Mouse (Mus musculus) bone marrow macrophage, adult 2 months (primary cell): ENCODE measurements around the gene B430305J03Rik. TPM values are rescaled to one million over a fixed set of nuclear protein-coding genes. Genes with fewer than 3 reads are reported as not detected.

Experiments used
- H3K27ac ChIP-seq: 2 replicates; pipeline ENCODE4 v1.5.1; 2012; ENCODE audit warnings: low read depth, low read length; ENCODE audit not compliant: insufficient read depth
- H3K4me1 ChIP-seq: 2 replicates; pipeline ENCODE4 v1.6.1; 2012; ENCODE audit warnings: low read length; ENCODE audit not compliant: control insufficient read depth, insufficient read depth
- H3K4me3 ChIP-seq: 2 replicates; pipeline ENCODE4 v1.5.1; 2012; ENCODE audit warnings: mild to moderate bottlenecking, low read length, moderate library complexity; ENCODE audit not compliant: insufficient read depth
- CTCF ChIP-seq: IDR thresholded peaks from 2 replicates; pipeline ENCODE4 v1.5.1; 2012; ENCODE audit warnings: low read depth, mild to moderate bottlenecking, low read length, moderate library complexity
- POLR2A ChIP-seq: IDR thresholded peaks from 2 replicates; pipeline ENCODE4 v1.6.1; 2012; ENCODE audit warnings: mild to moderate bottlenecking, low read depth, low read length, borderline replicate concordance
- polyA plus RNA-seq: library from polyadenylated mRNA; stranded (reverse); fragments of >200 nt; gene quantifications from 2 replicates; pipeline ENCODE4 v1.2.4, GENCODE M21; 2012; ENCODE audit not compliant: missing spikeins, insufficient read depth, insufficient read length

Gene B430305J03Rik
- polyA plus RNA-seq, 1 experiment = 2.7 TPM

DNA sequence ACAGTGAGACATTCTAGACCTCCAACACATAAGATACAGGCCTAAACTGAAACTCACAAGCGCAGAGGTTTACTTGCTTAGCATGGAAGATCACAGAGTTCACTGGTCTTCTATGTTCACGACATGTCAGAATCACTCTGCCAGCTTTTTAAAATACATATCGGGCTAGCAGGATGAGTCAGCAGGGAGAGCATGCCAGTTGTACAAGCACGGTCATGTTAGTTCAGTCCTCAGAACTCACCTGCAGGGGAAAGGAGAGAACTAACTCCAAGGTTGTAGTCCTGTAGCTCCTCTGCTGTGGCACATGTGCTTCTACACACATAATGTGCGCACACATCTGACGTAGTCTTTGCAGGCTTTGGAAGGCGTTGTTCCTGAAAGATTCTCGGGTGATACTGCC is 10.2 kb upstream of the B430305J03Rik start:
- Histone ChIP-seq H3K4me1 (peaks cover 3% of the 10 kb centered on the region; the same call in 1 of the 2 replicates), H3K4me3 (no peak overlapping the region), H3K27ac (no peak overlapping the region)
- TF ChIP-seq CTCF (no peak), POLR2A (no peak)

GRCm38 (mm10) chr3:61368446-61368845 is 2.7 kb upstream of the B430305J03Rik start:
- Histone ChIP-seq H3K4me1 (peaks cover 18% of the 10 kb centered on the region), H3K4me3 (peak overlapping the region; percentile 4; the same call in 1 of the 2 replicates), H3K27ac (peak overlapping the region; percentile 34)
- TF ChIP-seq CTCF (no peak), POLR2A (no peak)

GRCm38 (mm10) chr3:61364978-61365778 is 573 bp downstream of the B430305J03Rik start:
- TF ChIP-seq POLR2A (no peak), CTCF (no peak)
- Histone ChIP-seq H3K4me1 (peaks cover 21% of the 10 kb centered on the region), H3K4me3 (peak overlapping the region; percentile 98), H3K27ac (peak overlapping the region; percentile 93)

DNA sequence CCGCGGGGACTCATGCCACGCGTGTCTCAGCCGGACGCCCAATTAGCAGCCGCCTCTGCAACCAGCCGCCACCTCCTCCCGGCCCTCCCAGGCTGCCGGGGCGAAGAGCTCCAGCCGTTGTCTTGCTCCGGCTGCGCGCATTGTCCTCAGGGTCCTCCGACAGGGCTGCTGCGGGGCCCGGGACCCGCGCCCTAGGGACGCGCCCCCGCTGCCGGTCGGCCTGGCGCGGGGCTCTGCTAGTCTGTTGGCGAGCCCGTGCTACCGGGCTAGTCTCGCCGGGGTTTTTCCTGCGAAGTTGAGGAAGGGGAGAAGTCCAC is 1.1 kb downstream of the B430305J03Rik start:
- Histone ChIP-seq H3K4me1 (peaks cover 19% of the 10 kb centered on the region), H3K27ac (peak overlapping the region; percentile 93), H3K4me3 (peak overlapping the region; percentile 98)
- TF ChIP-seq POLR2A (peak; percentile 64; the same call in 1 of the 2 replicates), CTCF (no peak)

- Histone ChIP-seq H3K27ac (peak overlapping the region; percentile 93), H3K4me1 (peaks cover 19% of the 10 kb centered on the region), H3K4me3 (peak overlapping the region; percentile 98)
- TF ChIP-seq CTCF (no peak), POLR2A (no peak; the same call in 1 of the 2 replicates)
Measured at GRCm38 (mm10) chr3:61363989-61364660, 1.6 kb downstream of the B430305J03Rik start.

DNA sequence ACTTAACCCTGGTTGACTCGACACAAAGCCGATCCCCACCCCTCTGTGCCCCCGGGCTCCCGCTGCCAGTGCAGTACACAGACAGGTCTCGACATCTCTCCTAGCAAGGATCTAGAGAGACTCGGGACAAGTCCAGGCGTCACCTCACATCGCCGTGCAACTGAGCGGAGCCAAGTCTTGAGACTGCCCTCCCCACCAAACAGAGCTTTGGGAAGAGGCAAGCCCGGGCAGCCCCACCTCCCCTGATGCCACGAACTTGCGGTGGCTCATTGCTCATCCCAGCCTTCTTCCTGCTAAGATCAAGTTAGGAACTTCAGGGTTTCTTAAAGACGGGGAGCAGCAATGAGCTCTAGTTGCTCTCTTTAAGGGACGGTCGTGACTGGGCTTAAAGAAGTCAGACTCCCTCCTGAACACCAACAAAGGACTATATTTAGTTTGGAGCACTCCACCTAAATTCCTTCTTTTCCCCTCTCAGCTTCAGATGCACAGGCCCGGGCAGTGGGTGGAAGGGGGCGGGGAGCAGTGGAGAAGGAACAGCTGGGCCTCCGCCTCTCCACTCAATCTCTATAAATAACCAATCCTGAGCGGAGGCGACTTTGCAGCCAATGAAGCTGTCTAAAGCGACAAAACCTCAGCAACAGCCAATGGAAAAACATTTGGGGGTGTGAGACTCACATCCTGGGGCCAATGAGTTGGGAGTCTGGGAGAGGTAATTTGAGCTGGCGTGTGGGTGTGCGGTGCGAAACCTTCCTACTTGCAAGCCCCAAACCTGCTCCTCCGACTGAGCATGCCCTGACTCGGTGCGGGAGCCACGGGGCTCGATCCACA is 2.4 kb downstream of the B430305J03Rik start:
- TF ChIP-seq POLR2A = no peak
- TF ChIP-seq CTCF = no peak
- Histone ChIP-seq H3K4me3 (peak overlapping the region; percentile 82), H3K4me1 (peaks cover 14% of the 10 kb centered on the region), H3K27ac (peak overlapping the region; percentile 92)

GRCm38 (mm10) chr3:61362821-61363160 is 3.0 kb downstream of the B430305J03Rik start:
- Histone ChIP-seq H3K4me1 (peaks cover 10% of the 10 kb centered on the region), H3K4me3 (peak overlapping the region; percentile 82), H3K27ac (peak overlapping the region; percentile 92)
- no peak for TF ChIP-seq POLR2A
- TF ChIP-seq CTCF = no peak

GRCm38 (mm10) chr3:61361338-61361737 is 4.4 kb downstream of the B430305J03Rik start, which contains the start of gene Rap2b:
Gene Rap2b (plus strand): TSS chr3:61361638.
- TF ChIP-seq CTCF = no peak
- no peak for TF ChIP-seq POLR2A
- H3K4me1 ChIP-seq = peaks cover 11% of the 10 kb centered on the region
- peak within 1 kb of the TSS; percentile 92 for H3K27ac ChIP-seq
- H3K4me3 ChIP-seq = no peak within 1 kb of the TSS

DNA sequence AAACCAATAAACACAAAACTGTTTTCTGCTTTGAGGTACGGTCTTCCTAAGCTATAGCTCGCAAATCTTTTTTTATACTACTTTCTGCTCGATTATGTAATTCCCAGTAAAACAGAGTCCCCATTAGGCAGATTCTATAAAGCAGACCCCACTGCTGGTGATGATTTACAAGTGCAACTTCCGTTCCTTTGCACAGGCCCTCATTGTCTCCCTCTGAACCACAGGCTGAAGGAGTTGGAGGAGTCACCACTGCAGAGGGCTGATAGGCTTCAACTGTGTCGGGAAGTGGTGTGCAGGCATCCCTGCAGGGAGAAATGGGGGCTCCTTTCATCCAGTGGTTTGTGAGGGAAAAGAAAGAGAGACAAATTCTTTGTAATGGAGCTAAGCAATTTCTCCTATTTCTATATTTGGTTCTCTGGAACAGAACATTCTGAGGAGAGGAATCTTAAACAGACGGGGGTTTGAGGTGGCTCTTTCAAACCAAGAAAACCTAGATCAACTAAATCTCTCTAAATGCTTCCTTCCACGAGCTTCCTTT is 6.9 kb downstream of the B430305J03Rik start:
- no peak for TF ChIP-seq CTCF
- TF ChIP-seq POLR2A = no peak

GRCm38 (mm10) chr3:61358107-61358506 is 7.6 kb downstream of the B430305J03Rik start:
- no peak overlapping the region for H3K4me3 ChIP-seq
- H3K4me1 ChIP-seq = peaks cover 14% of the 10 kb centered on the region
- TF ChIP-seq POLR2A (no peak), CTCF (no peak)

More for the DNA sequence above, 6.9 kb downstream of the B430305J03Rik start:
- peaks cover 14% of the 10 kb centered on the region for H3K4me1 ChIP-seq
- no peak overlapping the region for H3K27ac ChIP-seq
- H3K4me3 ChIP-seq = no peak overlapping the region

More at GRCm38 (mm10) chr3:61358107-61358506, 7.6 kb downstream of the B430305J03Rik start:
- H3K27ac ChIP-seq = no peak overlapping the region
